Mouse (Mus musculus): ENCODE measurements around the gene Fkbp5.

DNA sequence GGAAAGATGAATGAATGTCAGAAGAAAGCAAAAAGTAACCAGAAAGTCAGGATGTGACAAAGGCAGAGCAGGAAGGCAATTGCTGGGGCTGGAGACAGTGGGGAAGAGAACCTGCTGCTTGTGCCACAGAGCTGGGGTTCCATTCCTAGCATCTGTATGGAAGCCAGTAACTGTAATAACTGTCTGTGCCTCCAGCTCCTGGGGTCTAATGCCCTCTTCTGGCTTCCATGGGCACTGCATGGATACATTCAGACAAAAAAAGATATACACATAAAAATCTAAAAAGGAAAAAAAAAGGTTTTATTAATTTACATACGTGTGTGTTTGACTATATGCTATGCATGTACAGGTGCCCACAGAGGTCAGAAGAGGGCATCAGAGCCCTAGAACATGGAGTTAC is 98.4 kb downstream of the Fkbp5 start:
- no peak for TF ChIP-seq POLR2A (IDR thresholded peaks at IDR 0.05; ENCODE audit: low read depth, low read length)
- TF ChIP-seq CTCF (IDR thresholded peaks at IDR 0.05; ENCODE audit: extremely low read depth, insufficient read length, insufficient replicate concordance, low read depth, low read length) = peak; percentile 45; the same call in 1 of the 2 replicates

Measured in small intestine, adult 2 months (tissue).